Mouse (Mus musculus) heart, embryonic 12.5 days (tissue): ENCODE data around the gene Olfr94. TPM values are rescaled to one million over a fixed set of nuclear protein-coding genes. Genes with fewer than 3 reads are reported as not detected.
"Not testable (repeated sequence)": the region's sequence is repeated elsewhere in the genome, so short reads cannot be mapped to it uniquely, and the experiment has no call there.

Source experiments
- ATAC-seq: fragments of 200-750 bp; cut with Nextera tagmentation; 2 replicates; pipeline ENCODE4 v1.8.0; 2017; ENCODE audit warnings: moderate TSS enrichment, moderate library complexity; ENCODE audit not compliant: insufficient number of reproducible peaks, low FRiP score
- H3K27ac ChIP-seq: fragments of 300-500 bp; sonication (generic); 2 replicates; pipeline ENCODE4 v1.5.1; 2016; ENCODE audit warnings: mild to moderate bottlenecking, moderate library complexity; ENCODE audit not compliant: poor library complexity, severe bottlenecking
- H3K27me3 ChIP-seq: fragments of 300-500 bp; sonication (generic); replicated peaks from 2 replicates; pipeline ENCODE4 v1.6.1; 2016; ENCODE audit warnings: mild to moderate bottlenecking, moderate library complexity
- H3K36me3 ChIP-seq: fragments of 300-500 bp; sonication (generic); 2 replicates; pipeline ENCODE4 v1.6.1; 2016; ENCODE audit warnings: mild to moderate bottlenecking, moderate library complexity
- H3K4me1 ChIP-seq: fragments of 300-500 bp; sonication (generic); replicated peaks from 2 replicates; pipeline ENCODE4 v1.6.1; 2016; ENCODE audit warnings: mild to moderate bottlenecking
- H3K4me2 ChIP-seq: fragments of 300-500 bp; sonication (generic); 2 replicates; pipeline ENCODE4 v1.6.1; 2016; ENCODE audit warnings: mild to moderate bottlenecking, moderate library complexity
- H3K4me3 ChIP-seq: fragments of 300-500 bp; sonication (generic); 2 replicates; pipeline ENCODE4 v1.5.1; 2016; ENCODE audit warnings: mild to moderate bottlenecking
- H3K9ac ChIP-seq: fragments of 300-500 bp; sonication (generic); 2 replicates; pipeline ENCODE4 v1.6.1; 2016; ENCODE audit warnings: mild to moderate bottlenecking, moderate library complexity
- H3K9me3 ChIP-seq: fragments of 300-500 bp; sonication (generic); replicated peaks from 2 replicates; pipeline ENCODE4 v1.6.1; 2016; ENCODE audit warnings: mild to moderate bottlenecking, moderate library complexity
- WGBS: fragments of 180-500 bp; shearing (Covaris S2); methylation state at CpG from one replicate; pipeline ENCODE4 v1.1.7; 2016; 5-methylcytosine and 5-hydroxymethylcytosine counted together
- polyA plus RNA-seq: library from polyadenylated mRNA; unstranded; fragments of >200 nt; fragmentation: Nextera tagmentation; extraction: Ambion mirVana; gene quantifications from 2 replicates; pipeline ENCODE4 v1.2.1, GENCODE M21; 2016

Olfr94 gene
- polyA plus RNA-seq: not detected in 2 replicates

DNA sequence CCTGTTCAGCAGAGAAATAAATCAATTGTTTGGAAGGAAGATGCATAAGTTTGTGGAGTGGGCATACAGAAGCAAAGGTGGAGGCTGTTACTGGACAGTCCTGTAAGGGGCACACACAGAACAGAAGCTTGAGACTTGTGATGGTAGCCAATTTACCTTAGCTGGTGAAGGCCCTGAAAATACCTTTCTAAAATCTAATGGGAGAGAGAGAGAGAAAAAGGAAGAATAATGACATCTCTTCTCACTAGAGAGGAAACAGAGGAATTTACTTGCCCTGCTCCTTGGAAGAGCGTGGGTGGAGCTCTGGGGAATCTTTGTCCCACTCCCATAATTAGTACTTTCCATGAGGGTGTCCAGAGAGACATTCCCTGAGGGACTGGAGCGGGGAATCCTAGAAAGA is at the start of gene Olfr94:
TSS of gene Olfr94 (minus strand) at position 101 of the 400 bp plus-strand sequence.
- Histone ChIP-seq H3K4me3 (no peak within 1 kb of the TSS), H3K27ac (no peak within 1 kb of the TSS), H3K36me3 (no peaks in the 10 kb centered on the region), H3K27me3 (peaks cover 44% of the 10 kb centered on the region), H3K9me3 (no peaks in the 10 kb centered on the region), H3K4me1 (0 out of 2 replicates have a peak, but pooled peaks cover 4% of the 10 kb centered on the region), H3K9ac (no peak within 1 kb of the TSS), H3K4me2 (no peak within 1 kb of the TSS)
- 65% methylated on average over 2 of the region's 2 CpGs for WGBS
- ATAC-seq: no peak

DNA sequence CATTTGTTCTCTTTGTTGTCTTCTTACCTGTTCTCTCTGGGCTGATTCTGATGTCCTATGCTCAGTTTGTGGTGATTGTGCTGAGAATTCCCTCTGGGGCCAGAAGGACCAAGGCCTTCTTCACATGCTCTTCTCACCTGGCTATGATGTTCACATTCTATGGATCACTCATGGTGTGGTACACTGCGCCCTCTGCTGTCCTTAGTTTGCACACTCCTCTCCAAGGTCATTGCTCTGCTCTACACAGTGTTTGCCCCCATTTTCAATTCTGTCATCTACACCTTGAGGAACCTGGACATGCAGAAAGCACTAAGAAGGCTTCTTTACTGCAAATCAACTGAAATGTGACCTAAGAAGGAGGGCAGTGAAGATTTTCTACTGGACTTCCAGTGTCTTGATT is 49.8 kb upstream of the Olfr94 start:
- no peak overlapping the region for H3K4me3 ChIP-seq
- no peaks in the 10 kb centered on the region for H3K27me3 ChIP-seq
- no peaks in the 10 kb centered on the region for H3K4me1 ChIP-seq
- no peak for ATAC-seq
- no peaks in the 10 kb centered on the region for H3K9me3 ChIP-seq
- H3K9ac ChIP-seq: no peak overlapping the region
- no peak overlapping the region for H3K27ac ChIP-seq
- H3K4me2 ChIP-seq: no peak overlapping the region
- H3K36me3 ChIP-seq: no peaks in the 10 kb centered on the region
- WGBS: 14% methylated on average over 1 of the region's 1 CpGs

DNA sequence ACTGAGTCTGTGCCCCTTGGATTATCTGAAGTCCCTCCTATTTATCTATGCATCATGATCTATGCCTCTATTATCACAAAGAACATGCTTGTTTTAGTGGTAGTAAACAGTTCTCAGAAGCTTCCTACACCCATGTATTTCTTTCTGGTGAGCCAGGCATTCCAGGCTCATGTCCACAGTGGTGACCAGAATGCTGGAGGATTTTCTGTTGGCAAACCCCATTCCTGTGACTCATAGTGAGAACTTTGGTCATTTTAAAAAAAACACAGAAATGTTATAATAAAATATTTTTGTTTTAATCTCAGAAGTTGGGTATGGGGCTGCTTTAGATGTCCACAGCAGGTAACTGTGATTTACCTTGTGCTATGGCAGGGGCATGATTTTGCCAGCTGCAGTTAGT is 48.7 kb upstream of the Olfr94 start:
- Histone ChIP-seq H3K4me1 (no peaks in the 10 kb centered on the region), H3K27ac (no peak overlapping the region), H3K9ac (no peak overlapping the region), H3K9me3 (no peaks in the 10 kb centered on the region), H3K4me2 (no peak overlapping the region), H3K36me3 (no peaks in the 10 kb centered on the region), H3K4me3 (no peak overlapping the region), H3K27me3 (no peaks in the 10 kb centered on the region)
- ATAC-seq: no peak

DNA sequence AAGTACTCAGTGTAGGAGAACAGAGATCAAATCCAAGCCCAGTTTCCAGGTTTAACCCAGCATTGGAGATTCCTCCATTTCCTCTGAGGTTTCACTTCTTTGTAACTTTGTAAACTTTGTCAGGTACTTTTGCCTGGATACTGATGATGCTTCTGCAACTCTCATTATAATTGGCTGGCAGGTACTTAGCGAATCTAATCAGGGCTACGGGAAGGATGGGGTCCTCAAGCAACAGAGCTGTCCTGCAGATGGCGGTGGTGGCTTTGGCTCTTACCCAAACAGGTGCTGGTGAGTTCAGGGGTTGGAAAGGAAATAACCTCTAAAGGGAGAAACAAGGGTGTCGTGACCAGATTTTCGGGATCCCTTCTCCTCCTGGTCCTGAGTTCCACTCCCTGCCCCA is 45.9 kb upstream of the Olfr94 start:
- no peak overlapping the region for H3K4me2 ChIP-seq
- no peak for ATAC-seq
- H3K9me3 ChIP-seq: no peaks in the 10 kb centered on the region
- no peak overlapping the region for H3K9ac ChIP-seq
- H3K36me3 ChIP-seq: no peaks in the 10 kb centered on the region
- no peak overlapping the region for H3K27ac ChIP-seq
- no peaks in the 10 kb centered on the region for H3K27me3 ChIP-seq
- WGBS: 33% methylated on average over 5 of the region's 5 CpGs
- no peak overlapping the region for H3K4me3 ChIP-seq
- H3K4me1 ChIP-seq: no peaks in the 10 kb centered on the region

DNA sequence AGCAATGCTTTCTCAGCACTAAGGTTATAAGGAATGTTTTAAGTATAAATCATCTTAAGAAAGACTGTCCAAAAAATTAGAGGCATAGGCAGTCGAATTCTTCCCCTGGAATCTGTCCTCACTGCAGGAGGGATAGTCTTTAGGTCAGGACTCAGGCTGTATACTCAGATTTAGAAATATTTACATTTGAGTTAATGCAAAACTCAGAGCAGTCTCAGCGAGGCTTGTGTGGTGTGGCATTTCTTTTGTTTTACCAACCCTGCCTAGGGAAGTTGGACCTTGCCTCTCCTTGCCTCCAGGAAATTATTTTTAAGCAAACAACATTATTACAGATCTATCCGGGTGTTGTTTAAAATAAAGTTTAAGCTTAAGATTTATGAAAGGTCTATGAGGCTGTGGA is 41.4 kb upstream of the Olfr94 start:
- ATAC-seq: no peak

DNA sequence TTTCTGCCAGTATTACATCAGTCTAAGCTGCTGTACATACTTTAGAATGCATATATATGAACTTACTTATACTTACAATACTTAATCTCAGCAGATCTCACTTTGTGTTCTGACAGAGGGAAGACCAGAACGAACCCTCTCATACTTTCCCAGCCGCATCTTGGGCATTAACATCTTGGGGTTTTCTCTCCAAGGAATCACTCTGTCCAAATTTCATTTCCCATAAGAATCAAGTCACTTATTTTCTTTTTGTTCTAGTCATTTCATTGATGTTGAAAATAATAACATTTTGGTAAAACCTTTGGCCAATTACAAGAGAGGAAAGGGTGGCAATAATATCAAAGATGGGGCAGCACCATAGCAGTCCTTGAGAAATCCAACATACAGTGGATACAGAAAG is 36.4 kb upstream of the Olfr94 start, which contains the start of gene Olfr97:
TSS of gene Olfr97 (minus strand) at position 101 of the 400 bp plus-strand sequence.
- H3K9ac ChIP-seq, H3K27ac ChIP-seq, H3K27me3 ChIP-seq, H3K36me3 ChIP-seq, H3K4me2 ChIP-seq, ATAC-seq, H3K4me1 ChIP-seq, H3K4me3 ChIP-seq, H3K9me3 ChIP-seq: not testable (repeated sequence)
- 89% methylated on average over 2 of the region's 2 CpGs for WGBS

More for the DNA sequence above, 41.4 kb upstream of the Olfr94 start:
- Histone ChIP-seq H3K9ac (no peak overlapping the region), H3K4me1 (no peaks in the 10 kb centered on the region), H3K4me3 (no peak overlapping the region), H3K9me3 (peaks cover 7% of the 10 kb centered on the region; the same call in 1 of the 2 replicates), H3K27ac (no peak overlapping the region), H3K27me3 (no peaks in the 10 kb centered on the region), H3K4me2 (no peak overlapping the region), H3K36me3 (no peaks in the 10 kb centered on the region)
- 50% methylated on average over 3 of the region's 3 CpGs for WGBS

DNA sequence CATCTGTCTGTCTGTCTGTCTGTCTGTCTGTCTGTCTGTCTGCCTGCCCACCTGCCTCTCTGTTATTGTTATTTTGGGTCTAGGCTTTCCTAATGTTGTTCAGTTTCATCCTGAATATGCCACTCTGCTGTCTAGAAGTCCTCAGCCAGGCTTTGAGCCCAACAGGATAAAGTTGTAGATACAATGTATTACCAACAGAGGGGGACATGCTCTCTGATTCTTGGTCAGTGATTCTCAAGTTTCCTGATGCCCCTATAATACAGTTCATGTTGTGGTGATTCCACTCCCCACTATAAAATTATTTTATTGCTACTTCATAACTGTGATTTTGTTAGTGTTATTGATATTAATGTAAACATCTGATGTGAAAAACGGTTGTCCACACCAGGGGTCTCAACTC is 21.1 kb upstream of the Olfr94 start:
- WGBS: 14% methylated on average over 1 of the region's 1 CpGs
- H3K9ac ChIP-seq: no peak overlapping the region
- H3K27ac ChIP-seq: no peak overlapping the region
- no peaks in the 10 kb centered on the region for H3K4me1 ChIP-seq
- no peaks in the 10 kb centered on the region for H3K36me3 ChIP-seq
- no peak overlapping the region for H3K4me3 ChIP-seq
- H3K4me2 ChIP-seq: no peak overlapping the region
- ATAC-seq: no peak
- 0 out of 2 replicates have a peak, but pooled peaks cover 3% of the 10 kb centered on the region for H3K27me3 ChIP-seq
- peaks cover under 1% of the 10 kb centered on the region; the same call in 1 of the 2 replicates for H3K9me3 ChIP-seq

DNA sequence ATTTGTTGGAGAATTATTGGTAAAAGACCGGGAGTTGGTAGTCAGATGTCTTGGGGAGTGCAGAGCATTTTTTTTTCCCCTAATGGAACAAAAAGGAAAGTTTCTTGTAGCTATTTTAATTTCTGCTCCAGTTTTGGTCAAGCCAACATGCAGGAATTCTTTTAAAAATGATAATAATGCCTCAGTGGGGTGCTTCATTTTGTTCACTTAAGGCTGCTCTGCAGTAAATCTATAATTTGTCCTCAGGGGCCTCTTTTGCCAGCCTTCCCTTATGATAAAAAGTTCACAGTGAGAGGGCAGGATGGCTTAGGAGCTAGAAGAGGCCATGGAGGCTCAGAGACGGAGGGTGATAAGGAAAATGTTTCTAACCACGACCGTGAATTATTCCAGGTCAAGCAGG is 19.1 kb upstream of the Olfr94 start, which contains the start of gene Olfr96:
TSS of gene Olfr96 (plus strand) at position 301 of the 400 bp plus-strand sequence.
- Histone ChIP-seq H3K4me3 (no peak within 1 kb of the TSS), H3K27me3 (0 out of 2 replicates have a peak, but pooled peaks cover 3% of the 10 kb centered on the region), H3K9me3 (peaks cover 4% of the 10 kb centered on the region; the same call in 1 of the 2 replicates), H3K4me2 (no peak within 1 kb of the TSS), H3K36me3 (no peaks in the 10 kb centered on the region), H3K27ac (no peak within 1 kb of the TSS), H3K4me1 (no peaks in the 10 kb centered on the region), H3K9ac (no peak within 1 kb of the TSS)
- WGBS: 47% methylated on average over 4 of the region's 4 CpGs
- no peak for ATAC-seq

DNA sequence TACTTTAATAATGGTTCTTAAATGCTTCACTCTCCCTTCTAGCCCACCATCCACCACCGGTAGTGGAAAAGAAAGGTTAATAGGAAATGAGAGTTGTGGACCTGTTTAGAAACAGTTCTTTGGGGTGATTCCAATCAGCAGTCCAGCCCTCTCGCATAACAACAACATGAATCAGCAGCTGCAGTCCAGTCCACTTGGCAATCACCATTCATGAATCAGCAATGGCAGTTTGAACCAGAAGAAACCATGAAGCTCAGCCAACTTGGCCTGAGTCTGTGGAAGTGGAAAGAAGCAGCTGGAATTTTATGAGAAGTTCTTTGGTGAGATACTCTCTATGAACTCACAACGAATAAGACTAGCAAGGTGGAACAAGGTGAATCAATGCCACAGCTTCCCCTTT is 17.7 kb upstream of the Olfr94 start:
- Histone ChIP-seq H3K27me3 (0 out of 2 replicates have a peak, but pooled peaks cover 3% of the 10 kb centered on the region), H3K4me1 (no peaks in the 10 kb centered on the region), H3K27ac (no peak overlapping the region), H3K4me2 (no peak overlapping the region), H3K4me3 (no peak overlapping the region), H3K9ac (no peak overlapping the region), H3K36me3 (no peaks in the 10 kb centered on the region), H3K9me3 (peaks cover 4% of the 10 kb centered on the region; the same call in 1 of the 2 replicates)
- 73% methylated on average over 3 of the region's 3 CpGs for WGBS
- ATAC-seq: no peak

DNA sequence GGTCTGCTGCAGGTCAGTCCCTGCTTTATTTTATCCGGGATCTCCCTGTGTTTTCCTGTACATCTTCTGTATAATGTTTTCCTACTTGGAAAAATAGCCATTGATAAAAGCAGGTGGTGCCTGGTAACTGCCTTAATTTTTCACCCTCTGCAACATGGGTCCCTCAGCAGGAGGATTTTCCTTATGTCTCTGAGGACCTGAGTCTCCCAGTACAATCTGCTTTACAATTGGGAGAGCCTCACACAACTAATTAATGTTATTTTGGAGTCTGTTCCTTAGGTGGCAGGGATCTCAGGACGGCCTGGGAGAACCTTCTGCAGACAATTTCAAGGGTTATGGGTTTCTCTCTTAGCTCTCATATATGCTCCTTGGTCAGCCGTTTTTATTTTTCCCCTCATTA is 12.2 kb upstream of the Olfr94 start, which contains the start of gene Olfr95:
TSS of gene Olfr95 (minus strand) at position 101 of the 400 bp plus-strand sequence.
- 70% methylated on average over 3 of the region's 3 CpGs for WGBS
- ATAC-seq: no peak
- H3K4me1 ChIP-seq: peaks cover 6% of the 10 kb centered on the region

DNA sequence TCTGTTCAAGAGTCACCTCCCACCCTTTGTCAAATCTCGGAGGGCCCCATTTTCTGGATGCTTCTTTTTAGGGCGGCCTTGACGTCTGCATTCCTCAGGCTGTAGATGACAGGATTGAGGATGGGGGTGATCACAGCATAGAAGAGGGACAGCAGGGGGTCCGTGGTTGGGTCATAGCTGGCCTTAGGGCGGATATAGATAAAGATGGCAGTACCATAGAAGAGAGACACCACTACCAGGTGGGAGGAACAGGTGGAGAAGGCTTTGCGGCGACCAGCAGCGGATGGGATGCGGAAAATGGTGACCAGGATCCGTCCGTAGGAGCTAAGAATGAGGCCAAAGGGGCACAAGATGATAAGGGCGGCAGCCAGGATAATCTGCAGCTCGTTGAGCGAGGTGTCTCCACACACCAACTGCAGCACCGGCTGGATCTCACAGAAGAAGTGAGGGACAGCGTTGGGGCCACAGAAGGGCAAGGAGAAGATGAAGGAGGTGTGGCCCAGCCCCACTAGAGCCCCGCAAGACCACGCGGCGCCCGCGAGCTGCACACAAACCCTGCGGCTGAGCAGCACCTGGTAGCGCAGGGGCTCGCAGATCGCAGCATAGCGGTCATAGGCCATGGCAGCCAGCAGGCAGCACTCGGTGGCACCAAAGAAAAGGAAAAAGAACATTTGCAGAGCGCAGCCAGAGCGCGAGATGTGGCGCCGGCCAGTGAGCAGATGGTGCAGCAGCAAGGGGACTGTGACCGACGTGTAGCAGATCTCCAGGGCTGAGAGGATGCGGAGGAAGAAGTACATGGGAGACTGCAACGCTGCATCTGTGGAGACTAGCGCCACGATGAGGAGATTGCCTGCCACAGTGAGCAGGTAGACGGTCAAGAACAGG is 10.3 kb upstream of the Olfr94 start:
- peaks cover 34% of the 10 kb centered on the region for H3K27me3 ChIP-seq
- H3K36me3 ChIP-seq: no peaks in the 10 kb centered on the region
- peak overlapping the region; percentile 30 for H3K4me3 ChIP-seq
- 14% methylated on average over 40 of the region's 40 CpGs for WGBS
- H3K27ac ChIP-seq: no peak overlapping the region
- no peak for ATAC-seq
- H3K4me1 ChIP-seq: peaks cover 6% of the 10 kb centered on the region
- peak overlapping the region; percentile 63 for H3K4me2 ChIP-seq
- H3K9me3 ChIP-seq: no peaks in the 10 kb centered on the region
- no peak overlapping the region for H3K9ac ChIP-seq

More for the DNA sequence above, 12.2 kb upstream of the Olfr94 start, which contains the start of gene Olfr95:
- Histone ChIP-seq H3K4me3 (no peak within 1 kb of the TSS), H3K9me3 (peaks cover 4% of the 10 kb centered on the region; the same call in 1 of the 2 replicates), H3K27me3 (peaks cover 34% of the 10 kb centered on the region), H3K4me2 (no peak within 1 kb of the TSS), H3K9ac (no peak within 1 kb of the TSS), H3K27ac (no peak within 1 kb of the TSS), H3K36me3 (no peaks in the 10 kb centered on the region)
